Mouse (Mus musculus) neural tube, embryonic 14.5 days (tissue): ENCODE measurements around the gene Slco1b2. TPM values are rescaled to one million over a fixed set of nuclear protein-coding genes. Genes with fewer than 3 reads are reported as not detected.
"Not testable (repeated sequence)": the region's sequence is repeated elsewhere in the genome, so short reads cannot be mapped to it uniquely, and the experiment has no call there.

Experiments used
- ATAC-seq: fragments of 200-750 bp; cut with Nextera tagmentation; 2 replicates; pipeline ENCODE4 v1.8.0; 2017; ENCODE audit warnings: low read depth, mild to moderate bottlenecking, moderate TSS enrichment, moderate library complexity
- H3K27ac ChIP-seq: fragments of 300-500 bp; sonication (generic); 2 replicates; pipeline ENCODE4 v1.5.1; 2014; ENCODE audit warnings: low read depth, mild to moderate bottlenecking, control low read depth, low read length, moderate library complexity, mixed read lengths
- H3K27me3 ChIP-seq: fragments of 300-500 bp; sonication (generic); 2 replicates; pipeline ENCODE4 v1.6.1; 2014; ENCODE audit warnings: low read length; ENCODE audit not compliant: control insufficient read depth, insufficient read depth
- H3K36me3 ChIP-seq: fragments of 300-500 bp; sonication (generic); 2 replicates; pipeline ENCODE4 v1.6.1; 2014; ENCODE audit warnings: low read length, mixed read lengths; ENCODE audit not compliant: control insufficient read depth, insufficient read depth
- H3K4me1 ChIP-seq: fragments of 300-500 bp; sonication (generic); 2 replicates; pipeline ENCODE4 v1.6.1; 2014; ENCODE audit warnings: low read length; ENCODE audit not compliant: control insufficient read depth, insufficient read depth
- H3K4me2 ChIP-seq: fragments of 300-500 bp; sonication (generic); 2 replicates; pipeline ENCODE4 v1.6.1; 2014; ENCODE audit warnings: mild to moderate bottlenecking, low read depth, low read length, control low read depth
- H3K4me3 ChIP-seq: fragments of 300-500 bp; sonication (generic); 2 replicates; pipeline ENCODE4 v1.5.1; 2014; ENCODE audit warnings: low read depth, low read length, control low read depth, mixed read lengths
- H3K9ac ChIP-seq: fragments of 300-500 bp; sonication (generic); replicated peaks from 2 replicates; pipeline ENCODE4 v1.6.1; 2014; ENCODE audit warnings: low read depth, mild to moderate bottlenecking, control low read depth, low read length, mixed read lengths
- H3K9me3 ChIP-seq: fragments of 300-500 bp; sonication (generic); 2 replicates; pipeline ENCODE4 v1.6.1; 2016; ENCODE audit warnings: low read length; ENCODE audit not compliant: control insufficient read depth
- WGBS: fragments of 180-500 bp; shearing (Covaris S2); extraction: QIAGEN DNeasy Blood & Tissue Kit; methylation state at CpG from one replicate; pipeline ENCODE4 v1.1.7; 2014; 5-methylcytosine and 5-hydroxymethylcytosine counted together
- polyA plus RNA-seq: library from polyadenylated mRNA; unstranded; fragments of >200 nt; fragmentation: Nextera tagmentation; extraction: Ambion mirVana; gene quantifications from 2 replicates; pipeline ENCODE4 v1.2.1, GENCODE M21; 2014

The Slco1b2 gene
- polyA plus RNA-seq: not detected in 2 replicates

DNA sequence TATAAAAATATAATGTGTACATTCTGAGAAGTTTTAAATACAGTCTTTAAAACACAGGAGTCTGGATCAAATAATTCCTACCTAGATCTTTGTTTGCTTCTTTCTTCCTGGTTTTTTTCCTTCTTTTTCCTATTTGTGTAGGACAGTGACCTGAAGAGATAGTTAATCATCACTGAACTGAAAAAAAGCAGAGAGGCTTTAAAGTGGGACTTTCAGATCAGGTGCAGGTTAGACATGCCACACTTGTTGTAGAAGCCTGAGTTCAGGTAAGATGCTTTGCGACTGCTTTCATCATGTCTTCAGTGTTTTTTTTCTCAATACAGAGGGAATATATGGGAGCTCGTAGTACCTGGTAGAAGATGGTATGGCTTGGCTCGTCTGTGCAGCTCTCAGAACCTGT lies at the start of gene Slco1b2:
Gene Slco1b2, plus strand, starts transcription at position 228 of the 400 bp plus-strand sequence.
- no peak within 1 kb of the TSS for H3K9ac ChIP-seq
- H3K36me3 ChIP-seq: no peaks in the 10 kb centered on the region
- H3K9me3 ChIP-seq: no peaks in the 10 kb centered on the region
- no peaks in the 10 kb centered on the region for H3K4me1 ChIP-seq
- H3K27ac ChIP-seq: no peak within 1 kb of the TSS
- H3K4me3 ChIP-seq: no peak within 1 kb of the TSS
- 83% methylated on average over 3 of the region's 3 CpGs for WGBS
- no peak for ATAC-seq
- H3K27me3 ChIP-seq: no peaks in the 10 kb centered on the region
- H3K4me2 ChIP-seq: no peak within 1 kb of the TSS

DNA sequence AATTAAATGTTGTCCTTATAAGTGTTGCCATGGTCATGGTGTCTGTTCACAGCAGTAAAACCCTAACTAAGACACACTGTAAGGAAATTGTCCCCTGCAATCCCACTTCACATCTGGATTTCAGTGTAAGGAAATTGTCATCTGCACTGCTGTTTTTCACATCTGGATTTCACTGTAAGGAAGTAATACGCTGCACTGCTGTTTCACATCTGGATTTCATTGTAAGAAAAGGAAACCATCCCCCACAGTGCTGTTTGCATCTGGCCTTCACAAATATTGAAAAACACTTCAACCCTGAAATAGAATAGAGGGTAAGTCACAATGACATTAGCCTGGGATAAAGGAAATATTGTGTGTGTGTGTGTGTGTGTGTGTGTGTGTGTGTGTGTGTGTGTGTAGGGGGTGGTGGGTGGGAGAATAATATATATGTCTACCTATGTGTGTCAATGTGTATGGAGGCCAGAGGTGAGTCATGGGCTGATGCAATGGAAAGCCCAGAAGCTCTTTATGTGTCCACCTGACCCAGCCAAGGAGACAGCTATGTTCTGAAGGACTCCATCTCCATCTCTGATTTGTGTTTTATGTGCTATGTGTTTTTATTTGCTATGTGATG lies 44.4 kb upstream of the Slco1b2 start:
- no peak for ATAC-seq
- Histone ChIP-seq H3K4me3 (no peak overlapping the region), H3K9ac (no peak overlapping the region), H3K27ac (no peak overlapping the region), H3K36me3 (no peaks in the 10 kb centered on the region), H3K4me2 (no peak overlapping the region), H3K4me1 (no peaks in the 10 kb centered on the region), H3K27me3 (no peaks in the 10 kb centered on the region), H3K9me3 (no peaks in the 10 kb centered on the region)
- 83% methylated on average over 1 of the region's 1 CpGs for WGBS

DNA sequence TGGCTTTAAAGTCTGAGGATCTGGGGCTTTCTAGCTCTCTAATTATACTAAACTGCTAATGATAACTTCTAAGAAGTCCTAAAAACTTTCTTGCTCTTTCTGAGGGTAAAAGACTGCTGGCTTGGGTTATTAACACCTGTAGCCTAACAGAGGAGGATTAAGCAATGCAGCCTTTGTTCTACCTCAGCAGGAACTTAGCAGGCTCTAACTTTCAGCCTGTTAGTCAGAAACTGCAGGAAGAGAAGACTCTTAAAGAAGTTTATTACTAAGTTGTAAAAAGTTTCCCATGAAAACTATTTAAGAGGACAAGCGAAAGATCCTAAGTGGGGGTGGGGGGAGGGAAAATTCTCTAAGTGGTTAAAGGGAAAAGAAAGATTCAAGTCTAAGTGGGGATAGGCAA lies 39.3 kb upstream of the Slco1b2 start:
- Histone ChIP-seq H3K4me1 (no peaks in the 10 kb centered on the region), H3K9me3 (no peaks in the 10 kb centered on the region), H3K36me3 (no peaks in the 10 kb centered on the region), H3K27ac (no peak overlapping the region), H3K4me2 (no peak overlapping the region), H3K27me3 (no peaks in the 10 kb centered on the region), H3K4me3 (no peak overlapping the region), H3K9ac (no peak overlapping the region)
- no peak for ATAC-seq
- WGBS: 15% methylated on average over 1 of the region's 1 CpGs

DNA sequence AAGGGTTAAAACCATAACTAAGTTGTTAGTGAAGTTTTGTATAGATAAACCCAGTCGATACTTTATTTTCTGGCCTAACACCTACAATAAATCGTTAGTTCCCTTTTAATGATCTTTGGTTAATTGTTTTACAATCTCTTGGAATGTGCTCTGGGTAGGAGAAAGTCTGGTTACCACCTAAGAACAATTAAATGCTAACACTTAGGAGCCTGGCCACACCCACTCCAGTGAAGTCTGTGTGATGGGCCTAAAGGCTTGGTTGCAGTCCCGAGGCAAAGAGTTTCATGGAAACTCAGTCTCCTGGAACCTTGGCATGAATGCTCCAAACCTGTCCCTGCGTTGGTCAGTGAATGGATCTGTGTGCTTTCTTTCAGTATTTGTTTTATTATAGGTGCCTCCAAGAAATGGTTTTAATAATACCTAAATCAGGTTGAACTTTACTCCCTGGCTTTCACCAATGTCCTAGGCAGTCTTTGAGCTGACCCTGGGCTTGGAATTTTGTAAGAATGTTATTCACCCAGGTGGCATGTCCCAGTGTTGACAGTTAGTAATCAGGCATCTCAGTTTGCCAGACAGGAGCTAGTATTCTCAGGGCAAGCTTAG lies 38.6 kb upstream of the Slco1b2 start:
- H3K9me3 ChIP-seq, H3K4me1 ChIP-seq, H3K4me2 ChIP-seq, H3K27me3 ChIP-seq, ATAC-seq, H3K36me3 ChIP-seq, H3K9ac ChIP-seq, H3K4me3 ChIP-seq, H3K27ac ChIP-seq: not testable (repeated sequence)
- 4% methylated on average over 4 of the region's 4 CpGs for WGBS

DNA sequence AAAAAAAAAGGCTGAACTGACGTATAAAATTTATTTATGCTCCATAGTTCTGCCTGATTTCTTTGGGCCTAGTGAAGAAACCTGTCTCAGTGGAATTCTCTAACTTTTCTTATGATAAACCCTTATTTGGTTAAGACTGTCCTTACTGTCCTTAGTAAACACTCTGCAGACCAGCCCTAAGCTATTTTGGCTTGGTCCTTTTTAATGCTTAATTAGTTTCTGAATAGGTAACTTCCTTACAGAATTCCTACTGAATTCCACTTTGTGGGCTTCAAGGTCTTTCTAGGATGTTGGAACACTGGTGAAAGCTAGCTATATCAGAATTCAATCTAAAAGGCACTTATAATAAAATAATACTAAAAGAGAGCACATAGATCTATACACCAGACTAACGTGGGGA lies 33.2 kb upstream of the Slco1b2 start:
- Histone ChIP-seq H3K4me2 (no peak overlapping the region), H3K4me1 (no peaks in the 10 kb centered on the region), H3K9ac (no peak overlapping the region), H3K36me3 (no peaks in the 10 kb centered on the region), H3K27ac (no peak overlapping the region), H3K4me3 (no peak overlapping the region), H3K9me3 (no peaks in the 10 kb centered on the region), H3K27me3 (no peaks in the 10 kb centered on the region)
- WGBS: 90% methylated on average over 2 of the region's 2 CpGs
- no peak for ATAC-seq

DNA sequence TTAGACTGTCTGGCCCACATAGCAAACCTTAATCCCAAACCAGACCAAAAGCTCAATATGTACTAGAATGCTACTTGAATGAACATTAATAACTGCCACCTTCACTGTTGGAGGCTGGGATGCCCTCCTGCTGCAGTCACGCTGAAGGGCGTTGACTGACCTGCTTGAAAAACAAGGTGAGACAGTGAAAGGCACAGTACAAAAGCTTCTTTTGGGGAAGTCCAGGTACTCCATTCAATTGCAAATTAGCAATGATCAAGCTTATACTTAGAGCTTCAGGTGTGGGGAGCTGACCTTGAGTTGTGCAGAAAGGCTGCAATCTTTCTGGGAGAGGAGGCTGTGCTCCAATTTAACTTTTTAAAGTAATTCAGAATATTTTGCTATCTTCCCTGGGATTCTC lies 32.3 kb upstream of the Slco1b2 start:
- no peak overlapping the region for H3K9ac ChIP-seq
- H3K27ac ChIP-seq: no peak overlapping the region
- ATAC-seq: no peak
- H3K4me3 ChIP-seq: no peak overlapping the region
- H3K9me3 ChIP-seq: no peaks in the 10 kb centered on the region
- no peaks in the 10 kb centered on the region for H3K27me3 ChIP-seq
- H3K36me3 ChIP-seq: no peaks in the 10 kb centered on the region
- no peak overlapping the region for H3K4me2 ChIP-seq
- WGBS: 93% methylated on average over 2 of the region's 2 CpGs
- no peaks in the 10 kb centered on the region for H3K4me1 ChIP-seq

DNA sequence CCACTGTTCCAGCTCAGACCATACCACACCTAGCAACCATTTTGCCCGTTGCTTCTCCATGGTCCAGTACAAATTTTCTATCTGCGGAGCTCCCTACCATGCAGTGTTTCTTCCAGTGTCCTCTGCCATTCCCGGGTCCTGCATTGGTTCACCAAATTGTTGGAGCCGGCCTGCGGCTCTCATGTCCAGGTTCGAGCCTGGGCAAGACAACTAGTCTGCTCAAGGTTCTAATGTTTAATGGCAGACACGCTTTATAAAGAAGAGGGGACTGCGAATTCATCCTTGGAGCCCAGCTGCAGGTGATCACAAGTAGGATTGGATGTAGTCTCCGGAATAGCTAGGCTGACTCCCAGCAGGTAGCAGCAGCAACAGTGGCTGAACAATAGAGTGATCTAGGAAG lies 28.4 kb upstream of the Slco1b2 start:
- WGBS: 66% methylated on average over 9 of the region's 9 CpGs
- Histone ChIP-seq H3K9me3 (no peaks in the 10 kb centered on the region), H3K4me2 (no peak overlapping the region), H3K9ac (no peak overlapping the region), H3K27me3 (no peaks in the 10 kb centered on the region), H3K4me1 (no peaks in the 10 kb centered on the region), H3K27ac (no peak overlapping the region), H3K36me3 (no peaks in the 10 kb centered on the region), H3K4me3 (no peak overlapping the region)
- no peak for ATAC-seq

DNA sequence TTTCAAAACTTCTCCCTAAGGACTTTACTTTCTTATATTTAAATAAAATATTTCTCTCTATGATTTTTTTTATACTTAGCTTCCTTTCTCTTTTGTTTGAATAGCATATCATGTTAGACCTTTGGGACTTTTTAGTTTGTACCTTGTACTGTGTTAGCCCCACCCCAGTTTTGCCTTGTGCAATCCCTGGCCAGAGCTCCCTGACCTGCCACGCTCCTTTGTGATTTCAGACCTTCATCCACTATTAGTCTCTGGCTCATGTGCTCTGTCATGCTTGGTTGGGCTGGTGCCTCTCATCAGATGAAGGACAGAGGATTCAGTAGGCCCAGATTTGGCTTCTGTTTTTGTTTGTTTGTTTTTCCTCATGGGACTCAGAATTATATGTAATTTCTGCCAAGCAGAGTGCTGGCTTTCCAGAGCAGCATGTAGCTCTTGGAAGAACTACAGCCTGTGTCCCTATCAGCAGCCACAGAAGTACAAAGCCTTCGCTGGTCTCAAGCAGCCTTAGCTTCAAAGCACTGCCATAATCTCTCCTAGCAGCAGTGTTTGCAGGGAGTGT lies 18.5 kb upstream of the Slco1b2 start:
- H3K4me1 ChIP-seq: no peaks in the 10 kb centered on the region
- H3K27ac ChIP-seq: no peak overlapping the region
- no peak overlapping the region for H3K9ac ChIP-seq
- no peaks in the 10 kb centered on the region for H3K27me3 ChIP-seq
- H3K4me3 ChIP-seq: no peak overlapping the region
- ATAC-seq: no peak
- no peaks in the 10 kb centered on the region for H3K9me3 ChIP-seq
- WGBS: 77% methylated on average over 2 of the region's 2 CpGs
- no peaks in the 10 kb centered on the region for H3K36me3 ChIP-seq
- H3K4me2 ChIP-seq: no peak overlapping the region

DNA sequence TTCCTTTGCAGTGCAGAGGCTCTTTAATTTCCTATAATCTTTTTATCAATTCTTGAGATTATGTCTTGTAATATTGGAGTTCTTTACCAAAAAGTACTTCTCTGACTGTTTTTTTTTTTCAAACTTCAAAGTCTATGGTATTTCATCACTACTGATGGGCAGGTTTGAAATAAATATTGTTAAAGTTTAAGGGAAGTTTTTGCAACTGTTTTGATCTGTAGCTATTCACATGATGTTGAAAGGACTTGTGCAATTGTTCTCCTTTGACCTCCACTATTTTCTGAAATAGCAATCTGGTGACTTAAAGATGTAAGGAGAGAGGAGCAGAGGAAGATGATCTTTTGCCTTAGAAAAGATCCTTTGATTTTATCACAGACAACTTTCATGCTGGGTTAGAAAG lies 15.3 kb upstream of the Slco1b2 start:
- Histone ChIP-seq H3K27me3 (no peaks in the 10 kb centered on the region), H3K27ac (no peak overlapping the region), H3K9ac (no peak overlapping the region), H3K4me2 (no peak overlapping the region), H3K36me3 (no peaks in the 10 kb centered on the region), H3K9me3 (no peaks in the 10 kb centered on the region), H3K4me1 (no peaks in the 10 kb centered on the region), H3K4me3 (no peak overlapping the region)
- no peak for ATAC-seq
